Mouse (Mus musculus) testis, postnatal 14 days (tissue): ENCODE data around the gene Susd6.
"Not testable (repeated sequence)": the region's sequence is repeated elsewhere in the genome, so short reads cannot be mapped to it uniquely, and the experiment has no call there.

Experiments used
- DNase-seq: peaks from one replicate; pipeline ENCODE4 v3.0.0; 2021; ENCODE audit warnings: low spot score

Gene Susd6

GRCm38 (mm10) chr12:80785597-80785996, 4.7 kb upstream of the Susd6 start:
- no peak for DNase-seq

DNA sequence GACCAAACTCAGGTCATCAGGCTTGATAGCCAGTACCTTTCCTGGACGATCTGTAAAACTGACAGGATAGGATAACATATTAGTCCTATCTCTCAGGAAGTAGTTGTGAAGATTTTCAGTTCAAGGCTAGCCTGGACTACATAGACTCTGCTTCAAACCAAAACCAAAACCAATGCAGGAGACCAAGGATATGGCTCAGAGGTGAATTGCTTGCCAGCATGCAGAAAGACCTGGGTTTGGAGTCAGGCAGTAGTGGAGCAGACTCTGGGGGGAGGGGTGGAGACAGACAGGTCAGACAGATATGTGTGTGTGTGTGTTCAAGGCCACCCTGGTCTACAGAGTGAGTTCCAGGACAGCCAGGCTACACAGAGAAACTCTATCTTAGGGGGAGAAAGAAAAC, 3.7 kb upstream of the Susd6 start:
- DNase-seq = no peak

GRCm38 (mm10) chr12:80787604-80788003, 2.7 kb upstream of the Susd6 start:
- no peak for DNase-seq

- DNase-seq = no peak
Observed at GRCm38 (mm10) chr12:80788188-80788587, 2.1 kb upstream of the Susd6 start.

- not testable (repeated sequence) for DNase-seq
Observed at GRCm38 (mm10) chr12:80789276-80789675, 1.0 kb upstream of the Susd6 start.

- DNase-seq = no peak
Observed at GRCm38 (mm10) chr12:80790700-80791570, 625 bp downstream of the Susd6 start.

DNA sequence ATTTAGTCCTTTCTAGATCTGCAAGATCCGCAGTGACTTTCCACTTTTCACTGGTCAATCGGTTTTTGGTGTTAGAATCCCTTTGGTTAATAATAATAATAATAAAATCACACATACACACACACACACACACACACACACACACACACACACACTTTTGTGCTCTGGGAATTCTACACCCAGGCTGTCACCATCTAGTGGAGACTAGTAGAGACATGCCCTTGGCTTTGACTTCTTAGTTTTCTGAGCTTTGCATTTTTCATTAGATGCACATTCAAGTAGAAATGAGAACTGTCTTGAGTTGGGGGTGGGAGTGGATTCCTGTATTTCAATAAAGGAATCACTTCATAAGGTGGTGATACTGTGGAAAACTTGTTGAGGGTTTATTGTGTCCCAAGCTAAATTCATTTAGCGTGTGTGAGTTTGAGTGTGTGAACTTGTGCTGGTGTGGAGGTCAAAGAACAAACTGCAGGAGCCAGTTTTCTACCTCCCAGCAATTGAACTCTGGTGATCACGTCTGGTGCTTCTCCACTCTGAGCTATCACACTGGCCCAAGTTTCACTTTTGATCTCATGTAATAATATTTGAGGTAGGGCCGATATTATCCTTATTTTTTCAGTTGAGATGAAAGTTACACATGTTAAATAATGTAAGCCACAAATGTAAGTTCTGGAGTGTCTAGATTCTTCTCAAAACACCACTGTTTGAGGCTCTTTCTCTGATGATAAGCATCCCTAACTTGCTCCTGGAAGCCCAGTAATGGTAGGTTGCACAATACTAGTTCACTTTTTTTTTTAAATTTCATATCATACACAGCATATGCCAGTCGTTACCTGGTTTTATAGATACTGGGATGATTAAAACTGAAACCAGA, 1.5 kb downstream of the Susd6 start:
- no peak for DNase-seq

DNA sequence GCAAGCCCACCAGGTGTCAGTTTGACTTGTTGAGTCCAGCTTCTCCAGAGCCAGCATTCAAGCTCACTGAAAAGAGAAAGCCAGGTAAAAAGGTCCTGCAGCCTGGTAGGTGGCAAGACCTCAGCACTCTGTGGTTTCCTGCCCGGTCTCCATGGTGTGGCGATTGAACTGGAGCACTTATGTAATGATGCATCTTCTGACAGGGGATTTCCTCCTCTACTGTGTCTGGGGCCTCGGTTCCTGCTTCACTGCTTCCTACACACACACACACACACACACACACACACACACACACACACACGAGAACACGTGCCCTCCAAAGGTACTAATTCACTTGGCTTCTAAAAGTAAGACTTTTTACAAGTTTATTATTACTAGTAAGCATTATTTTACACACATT, 2.6 kb downstream of the Susd6 start:
- DNase-seq = no peak

- no peak for DNase-seq
Observed at GRCm38 (mm10) chr12:80793535-80793934, 3.2 kb downstream of the Susd6 start.

GRCm38 (mm10) chr12:80794522-80794921, 4.2 kb downstream of the Susd6 start:
- no peak for DNase-seq

- no peak for DNase-seq
Observed at GRCm38 (mm10) chr12:80794935-80795785, 4.8 kb downstream of the Susd6 start.

DNA sequence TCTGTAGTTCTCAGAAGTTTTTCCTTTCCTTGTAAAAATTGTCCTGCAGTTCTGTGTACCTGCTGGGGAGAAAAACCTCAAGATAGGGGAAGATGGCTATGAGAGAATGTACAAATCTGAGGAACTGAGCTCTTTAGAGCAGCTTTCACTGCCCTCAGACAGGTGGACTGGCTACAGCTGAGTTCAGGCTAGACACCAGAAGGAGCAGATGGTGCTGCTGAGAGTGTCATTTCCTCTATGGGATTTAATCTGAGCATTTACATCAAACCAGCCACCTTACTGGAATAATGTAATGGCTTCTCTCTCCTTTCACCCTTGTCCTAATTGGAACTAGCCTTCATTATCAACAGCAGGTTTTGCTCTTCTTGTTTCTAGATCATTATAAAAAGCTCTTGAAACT, 8.0 kb downstream of the Susd6 start:
- no peak for DNase-seq

- no peak for DNase-seq
Observed at GRCm38 (mm10) chr12:80800156-80800555, 9.8 kb downstream of the Susd6 start.

DNA sequence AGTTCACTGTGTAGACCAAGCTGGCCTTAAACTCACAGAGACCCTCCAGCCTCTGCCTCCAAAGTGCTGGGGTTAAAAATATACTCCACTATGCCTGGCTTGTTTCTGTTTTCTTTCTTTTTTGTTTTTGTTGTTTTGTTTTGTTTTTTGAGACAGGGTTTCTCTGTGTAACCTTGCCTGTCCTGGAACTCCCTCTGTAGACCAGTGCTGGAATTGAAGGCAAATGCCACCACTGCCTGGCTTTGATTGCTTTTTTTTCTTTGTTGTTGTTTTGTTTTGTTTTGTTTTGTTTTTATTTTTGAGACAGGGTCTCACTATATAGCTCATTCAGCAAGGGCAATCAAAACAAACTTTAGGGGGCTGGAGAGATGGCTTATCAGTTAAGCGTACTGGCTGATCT, 11.1 kb downstream of the Susd6 start:
- DNase-seq = no peak

DNA sequence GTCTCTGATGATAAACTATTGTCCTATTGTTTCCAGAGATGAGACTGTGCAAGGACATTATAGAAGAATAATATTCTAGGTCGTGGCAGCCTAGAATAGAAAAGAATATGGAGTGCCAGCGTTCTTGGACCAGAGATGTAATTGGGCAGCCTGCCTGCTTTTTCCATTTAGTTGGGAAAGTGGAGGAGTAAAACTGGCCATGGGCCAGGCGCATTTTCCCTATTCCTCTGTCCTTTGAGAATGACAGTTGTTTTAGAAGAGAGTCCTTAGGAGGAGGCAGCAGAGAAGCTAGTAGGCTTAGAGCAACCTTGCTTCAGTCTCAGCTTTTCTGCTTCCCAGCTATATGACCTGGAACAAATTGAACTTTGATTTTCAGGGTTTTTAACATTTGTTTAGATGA, 13.6 kb downstream of the Susd6 start:
- DNase-seq = peak; percentile 66

GRCm38 (mm10) chr12:80804861-80805428, 14.6 kb downstream of the Susd6 start:
- DNase-seq = no peak

GRCm38 (mm10) chr12:80807451-80808085, 17.3 kb downstream of the Susd6 start:
- no peak for DNase-seq

DNA sequence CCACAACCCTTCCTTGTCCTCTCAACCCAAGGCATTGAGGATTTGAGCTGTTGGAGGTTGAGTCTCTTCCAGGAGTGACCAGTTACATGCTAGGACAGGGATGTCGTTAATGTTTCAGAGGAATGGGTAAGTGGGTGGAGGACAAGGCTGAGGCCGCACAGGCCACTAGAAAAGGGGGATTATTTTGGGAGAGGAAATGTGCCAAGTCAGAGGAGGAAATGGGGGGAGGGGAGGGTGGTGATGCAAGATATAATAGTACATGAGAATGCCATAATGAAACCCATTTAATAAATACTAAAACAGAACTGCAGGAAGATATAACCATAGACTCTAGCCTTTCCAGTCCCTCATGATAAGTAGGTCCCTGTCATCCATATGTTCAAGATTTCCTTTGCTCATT, 19.7 kb downstream of the Susd6 start:
- DNase-seq = no peak

- DNase-seq = no peak
Observed at GRCm38 (mm10) chr12:80811646-80812509, 21.6 kb downstream of the Susd6 start.

- DNase-seq = no peak
Observed at GRCm38 (mm10) chr12:80812510-80812820, 22.2 kb downstream of the Susd6 start.
